Mouse (Mus musculus): ENCODE data around the gene Zfp382.

Gene Zfp382

GRCm38 (mm10) chr7:30121308-30122187 lies at the start of gene Zfp382:
TSS of gene Zfp382 (plus strand) at chr7:30121942.
- WGBS = under 1% methylated on average over 61 of the region's 61 CpGs

- WGBS = under 1% methylated on average over 50 of the region's 50 CpGs
These were observed 49.4 kb upstream of the Zfp382 start, which contains the start of gene Zfp82 for GRCm38 (mm10) chr7:30072146-30073028. TSS of gene Zfp82 (minus strand) at chr7:30072900.

GRCm38 (mm10) chr7:30086524-30086923 lies 35.2 kb upstream of the Zfp382 start:
- WGBS = 70% methylated on average over 9 of the region's 9 CpGs

GRCm38 (mm10) chr7:30089405-30089804 lies 32.3 kb upstream of the Zfp382 start:
- 20% methylated on average over 6 of the region's 6 CpGs for WGBS

GRCm38 (mm10) chr7:30090092-30090969 lies 31.4 kb upstream of the Zfp382 start, which contains the start of the genes Gm26920 and Zfp566:
TSS of gene Gm26920 (minus strand) at chr7:30090410.
TSS of gene Zfp566 (minus strand) at chr7:30090527.
- under 1% methylated on average over 40 of the region's 40 CpGs for WGBS

- 7% methylated on average over 9 of the region's 9 CpGs for WGBS
These were observed 30.7 kb upstream of the Zfp382 start for GRCm38 (mm10) chr7:30090970-30091585.

GRCm38 (mm10) chr7:30092666-30093065 lies 29.1 kb upstream of the Zfp382 start:
- 87% methylated on average over 9 of the region's 9 CpGs for WGBS

- 62% methylated on average over 6 of the region's 6 CpGs for WGBS
These were observed 27.8 kb upstream of the Zfp382 start for GRCm38 (mm10) chr7:30093918-30094415.

- under 1% methylated on average over 26 of the region's 26 CpGs for WGBS
These were observed 26.9 kb upstream of the Zfp382 start, which contains the start of gene Zfp260 for GRCm38 (mm10) chr7:30094646-30095429. TSS of gene Zfp260 (plus strand) at chr7:30094777.

- 1% methylated on average over 5 of the region's 5 CpGs for WGBS
These were observed 26.1 kb upstream of the Zfp382 start for GRCm38 (mm10) chr7:30095551-30096125.

- 37% methylated on average over 13 of the region's 13 CpGs for WGBS
These were observed 22.4 kb upstream of the Zfp382 start for GRCm38 (mm10) chr7:30099297-30099696.

- WGBS = 90% methylated on average over 5 of the region's 5 CpGs
These were observed 5.7 kb upstream of the Zfp382 start for GRCm38 (mm10) chr7:30116076-30116475.

GRCm38 (mm10) chr7:30117935-30118334 lies 3.8 kb upstream of the Zfp382 start:
- WGBS = 90% methylated on average over 12 of the region's 12 CpGs

- WGBS = 1% methylated on average over 15 of the region's 15 CpGs
These were observed 417 bp downstream of the Zfp382 start for GRCm38 (mm10) chr7:30122188-30122530.

- 93% methylated on average over 8 of the region's 8 CpGs for WGBS
These were observed 8.2 kb downstream of the Zfp382 start for GRCm38 (mm10) chr7:30129900-30130299.

- 95% methylated on average over 4 of the region's 4 CpGs for WGBS
These were observed 10.7 kb downstream of the Zfp382 start for GRCm38 (mm10) chr7:30132396-30132795.

GRCm38 (mm10) chr7:30136826-30137225 lies 15.1 kb downstream of the Zfp382 start:
- WGBS = 69% methylated on average over 10 of the region's 10 CpGs

- WGBS = 12% methylated on average over 8 of the region's 8 CpGs
These were observed 21.4 kb downstream of the Zfp382 start for GRCm38 (mm10) chr7:30143170-30143554.

- 1% methylated on average over 35 of the region's 35 CpGs for WGBS
These were observed 21.9 kb downstream of the Zfp382 start for GRCm38 (mm10) chr7:30143555-30144209.
